Mouse (Mus musculus) ovary, postnatal 36 days (tissue): ENCODE measurements at regions not wholly inside any gene's neighbourhood (a gene's known extent, or its start where the extent isn't known, plus 50 kb on each side); places are given as distances from the start of the nearest gene placed in this dataset.
A peak's percentile ranks its signal among the peaks of the same experiment; 100 is the strongest.

Experiments used
- DNase-seq: peaks from one replicate; pipeline ENCODE4 v3.0.0; 2022; ENCODE audit warnings: low spot score, mixed read lengths

- no peak for DNase-seq
Measured at GRCm38 (mm10) chr8:15271793-15272587, 226.1 kb upstream of the BB014433 start.

DNA sequence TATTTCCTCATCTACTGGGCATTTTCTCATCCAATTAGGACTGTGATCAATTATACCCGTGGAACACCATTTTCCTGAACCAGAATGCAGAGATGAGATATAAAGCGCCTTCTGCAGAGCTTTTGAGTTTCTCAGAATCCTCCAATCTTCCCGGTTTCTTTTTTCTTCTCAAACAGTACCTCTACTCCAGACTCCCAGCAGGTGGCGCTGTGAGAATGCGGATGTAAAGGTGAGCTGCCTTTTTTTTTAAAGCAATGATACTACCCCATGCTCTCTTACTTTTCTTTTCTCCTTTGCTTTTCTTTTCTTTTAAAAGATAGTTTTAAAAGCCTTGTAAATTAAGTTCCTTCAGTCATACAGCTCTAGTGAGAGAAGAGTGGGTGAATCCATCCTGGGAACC is 224.4 kb upstream of the BB014433 start:
- peak; percentile 64 for DNase-seq

DNA sequence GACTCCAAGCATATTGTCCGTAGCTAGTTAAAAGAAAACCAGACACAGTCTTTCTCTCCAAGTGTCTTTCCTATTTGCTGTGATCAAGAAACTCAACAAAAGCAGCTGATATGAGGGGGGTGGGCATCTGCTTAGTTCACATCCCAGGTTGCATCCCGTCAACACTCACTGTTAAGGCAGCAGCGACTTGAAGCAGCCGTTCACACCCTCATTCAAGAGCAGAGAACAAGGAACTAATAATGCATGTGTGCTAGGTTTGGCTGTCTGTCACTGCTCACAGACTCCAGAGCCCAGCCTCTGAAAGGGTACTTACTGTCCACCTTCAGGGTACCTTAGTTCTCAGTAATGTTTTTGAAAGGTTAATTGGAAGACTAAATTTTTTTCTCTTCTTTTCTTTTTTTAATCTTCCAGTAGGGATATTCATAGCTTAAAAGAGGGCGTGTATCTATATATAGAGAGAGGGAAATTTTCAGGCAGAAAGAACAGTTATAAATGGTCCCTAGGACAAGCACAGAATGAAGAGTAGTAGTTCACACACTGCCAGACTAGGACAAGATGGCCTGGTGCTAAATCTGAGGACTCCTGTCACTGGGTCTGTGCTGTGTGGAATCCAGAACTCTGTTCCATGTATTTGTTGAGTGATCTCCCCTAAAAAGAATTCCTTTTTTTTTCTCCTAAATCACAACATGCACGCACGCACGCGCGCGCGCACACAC is 199.1 kb upstream of the BB014433 start:
- DNase-seq: no peak

DNA sequence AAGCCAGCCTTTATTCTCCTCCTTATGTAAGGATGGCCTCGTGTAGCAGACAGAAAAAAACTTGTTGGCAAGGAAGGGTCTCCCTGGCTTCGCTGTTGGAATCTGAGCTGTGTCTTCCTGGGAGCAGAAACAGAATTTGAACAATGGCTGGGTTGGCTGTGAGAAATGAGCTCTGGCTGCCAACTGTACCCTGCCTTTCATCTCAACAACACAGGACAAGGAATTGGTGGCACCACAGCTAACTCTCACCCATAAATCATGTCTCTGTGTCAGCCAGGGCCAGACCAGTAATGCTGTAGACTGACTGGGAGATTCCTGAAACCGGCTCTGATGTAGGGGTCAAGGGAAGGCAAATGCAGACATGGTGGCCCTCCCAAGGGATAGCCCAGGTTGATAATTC is 189.5 kb upstream of the BB014433 start:
- no peak for DNase-seq

GRCm38 (mm10) chr8:15233241-15233640 is 187.4 kb upstream of the BB014433 start:
- DNase-seq: no peak

GRCm38 (mm10) chr8:15230217-15230616 is 184.3 kb upstream of the BB014433 start:
- DNase-seq: no peak

GRCm38 (mm10) chr8:15221211-15221912 is 175.5 kb upstream of the BB014433 start:
- DNase-seq: peak; percentile 20

- DNase-seq: no peak
Measured at GRCm38 (mm10) chr8:15209856-15210521, 164.1 kb upstream of the BB014433 start.

GRCm38 (mm10) chr8:15201556-15201955 is 155.7 kb upstream of the BB014433 start:
- DNase-seq: no peak

DNA sequence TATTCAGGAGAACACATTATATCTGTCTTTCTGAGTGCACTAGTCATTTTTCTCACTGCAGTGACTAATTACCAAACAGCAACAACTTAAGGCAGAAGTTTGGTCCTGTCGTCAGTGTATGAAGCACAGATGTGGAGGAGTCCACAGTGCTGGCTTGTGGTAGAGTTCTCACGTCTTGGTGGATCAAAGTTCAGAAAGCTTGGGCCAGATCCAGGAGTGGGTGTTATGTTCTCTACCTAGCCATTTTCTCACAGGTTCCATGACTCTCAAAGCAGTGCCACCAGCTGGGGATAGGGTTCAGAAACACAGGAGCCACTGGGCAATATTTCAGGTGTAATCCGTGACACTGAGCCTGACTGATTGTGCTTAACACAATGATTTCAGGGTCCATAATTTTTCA is 144.8 kb upstream of the BB014433 start:
- no peak for DNase-seq

- no peak for DNase-seq
Measured at GRCm38 (mm10) chr8:15189079-15189612, 143.3 kb upstream of the BB014433 start.
